Mouse (Mus musculus): ENCODE measurements at regions not wholly inside any gene's neighbourhood (a gene's known extent, or its start where the extent isn't known, plus 50 kb on each side); places are given as distances from the start of the nearest gene placed in this dataset.

GRCm38 (mm10) chr4:84805431-84805830 lies 78.7 kb upstream of the Cntln start:
- Histone ChIP-seq H3K4me2 (replicated peaks; ENCODE audit: low read depth) (no peak overlapping the region), H3K27ac (ENCODE audit: low read depth, low read length) (no peak overlapping the region), H3K9ac (ENCODE audit: low read depth, low read length) (no peak overlapping the region), H3K27me3 (replicated peaks; ENCODE audit: control insufficient read depth, insufficient read depth, low read length) (no peaks in the 10 kb centered on the region), H3K4me1 (replicated peaks; ENCODE audit: control insufficient read depth, insufficient read depth, low read length) (no peaks in the 10 kb centered on the region), H3K9me3 (ENCODE audit: control insufficient read depth) (no peaks in the 10 kb centered on the region), H3K36me3 (ENCODE audit: control insufficient read depth, insufficient read depth) (no peaks in the 10 kb centered on the region), H3K4me3 (ENCODE audit: low read depth, low read length) (no peak overlapping the region)
- TF ChIP-seq CTCF (IDR thresholded peaks at IDR 0.05; ENCODE audit: low read depth): no peak
- no peak for ATAC-seq
- 71% methylated on average over 2 of the region's 2 CpGs for WGBS

DNA sequence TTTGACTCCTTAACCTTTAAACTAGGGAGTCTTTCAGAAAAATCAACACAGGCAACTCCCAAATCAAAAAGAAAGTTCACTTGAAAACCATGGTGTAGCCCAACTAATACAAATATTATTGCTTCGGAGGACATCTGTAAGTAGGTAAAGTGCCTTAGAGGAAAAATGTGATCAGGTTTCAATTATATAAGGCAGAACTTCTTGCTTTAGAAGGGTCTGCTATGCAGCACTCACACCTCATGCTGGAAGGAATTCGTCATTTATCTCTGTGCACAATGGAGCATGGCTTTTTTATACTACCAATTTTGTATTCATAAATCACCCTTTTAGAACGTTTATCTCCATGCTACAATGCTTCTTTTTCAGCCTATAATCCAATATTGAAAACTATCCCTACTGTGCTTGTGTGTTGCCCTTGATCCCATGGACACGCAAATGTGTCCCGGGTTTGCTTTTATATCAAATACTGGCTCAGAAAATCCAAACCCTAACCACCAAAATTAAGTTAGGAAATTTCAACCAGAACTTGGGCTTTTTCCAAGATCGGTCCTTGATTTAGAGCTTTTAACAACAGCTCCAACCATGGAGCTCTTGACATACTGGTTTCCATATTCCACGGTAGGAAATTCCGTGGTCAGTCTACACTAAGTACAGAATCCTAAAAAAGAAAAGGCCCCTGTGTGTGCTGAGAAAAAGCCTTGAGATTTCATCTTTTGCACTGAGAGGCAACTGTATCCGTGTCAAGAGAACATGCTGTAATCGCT lies 90.8 kb upstream of the Cntln start:
- H3K4me1 ChIP-seq (replicated peaks; ENCODE audit: control insufficient read depth, insufficient read depth, low read length): no peaks in the 10 kb centered on the region
- no peak for ATAC-seq
- TF ChIP-seq CTCF (IDR thresholded peaks at IDR 0.05; ENCODE audit: low read depth): no peak
- H3K27me3 ChIP-seq (replicated peaks; ENCODE audit: control insufficient read depth, insufficient read depth, low read length): no peaks in the 10 kb centered on the region
- no peak overlapping the region for H3K4me2 ChIP-seq (replicated peaks; ENCODE audit: low read depth)
- H3K27ac ChIP-seq (ENCODE audit: low read depth, low read length): no peak overlapping the region
- no peaks in the 10 kb centered on the region for H3K9me3 ChIP-seq (ENCODE audit: control insufficient read depth)
- no peaks in the 10 kb centered on the region for H3K36me3 ChIP-seq (ENCODE audit: control insufficient read depth, insufficient read depth)
- H3K9ac ChIP-seq (ENCODE audit: low read depth, low read length): no peak overlapping the region
- no peak overlapping the region for H3K4me3 ChIP-seq (ENCODE audit: low read depth, low read length)
- WGBS: 83% methylated on average over 10 of the region's 10 CpGs

GRCm38 (mm10) chr4:84786583-84786982 lies 97.5 kb upstream of the Cntln start:
- H3K4me2 ChIP-seq (replicated peaks; ENCODE audit: low read depth): no peak overlapping the region

GRCm38 (mm10) chr4:84768161-84768560 lies 93.1 kb upstream of the Bnc2 start:
- peak; percentile 9; the same call in 1 of the 2 replicates for TF ChIP-seq CTCF (IDR thresholded peaks at IDR 0.05; ENCODE audit: low read depth)
- Histone ChIP-seq H3K27ac (ENCODE audit: low read depth, low read length) (no peak overlapping the region), H3K4me1 (replicated peaks; ENCODE audit: control insufficient read depth, insufficient read depth, low read length) (no peaks in the 10 kb centered on the region), H3K4me2 (replicated peaks; ENCODE audit: low read depth) (peak overlapping the region; percentile 39; the same call in 1 of the 2 replicates), H3K27me3 (replicated peaks; ENCODE audit: control insufficient read depth, insufficient read depth, low read length) (no peaks in the 10 kb centered on the region), H3K36me3 (ENCODE audit: control insufficient read depth, insufficient read depth) (no peaks in the 10 kb centered on the region), H3K4me3 (ENCODE audit: low read depth, low read length) (no peak overlapping the region), H3K9ac (ENCODE audit: low read depth, low read length) (no peak overlapping the region), H3K9me3 (ENCODE audit: control insufficient read depth) (no peaks in the 10 kb centered on the region)
- no peak for ATAC-seq
- WGBS: 7% methylated on average over 11 of the region's 11 CpGs

More at GRCm38 (mm10) chr4:84786583-84786982, 97.5 kb upstream of the Cntln start:
- ATAC-seq: no peak
- Histone ChIP-seq H3K4me1 (replicated peaks; ENCODE audit: control insufficient read depth, insufficient read depth, low read length) (no peaks in the 10 kb centered on the region), H3K4me3 (ENCODE audit: low read depth, low read length) (no peak overlapping the region), H3K9me3 (ENCODE audit: control insufficient read depth) (no peaks in the 10 kb centered on the region), H3K27me3 (replicated peaks; ENCODE audit: control insufficient read depth, insufficient read depth, low read length) (no peaks in the 10 kb centered on the region), H3K9ac (ENCODE audit: low read depth, low read length) (no peak overlapping the region), H3K27ac (ENCODE audit: low read depth, low read length) (no peak overlapping the region), H3K36me3 (ENCODE audit: control insufficient read depth, insufficient read depth) (no peaks in the 10 kb centered on the region)
- WGBS: 54% methylated on average over 6 of the region's 6 CpGs
- TF ChIP-seq CTCF (IDR thresholded peaks at IDR 0.05; ENCODE audit: low read depth): no peak

GRCm38 (mm10) chr4:84766708-84767425 lies 91.8 kb upstream of the Bnc2 start:
- Histone ChIP-seq H3K36me3 (ENCODE audit: control insufficient read depth, insufficient read depth) (no peaks in the 10 kb centered on the region), H3K27ac (ENCODE audit: low read depth, low read length) (no peak overlapping the region), H3K4me3 (ENCODE audit: low read depth, low read length) (no peak overlapping the region), H3K4me2 (replicated peaks; ENCODE audit: low read depth) (no peak overlapping the region), H3K27me3 (replicated peaks; ENCODE audit: control insufficient read depth, insufficient read depth, low read length) (no peaks in the 10 kb centered on the region), H3K9me3 (ENCODE audit: control insufficient read depth) (no peaks in the 10 kb centered on the region), H3K9ac (ENCODE audit: low read depth, low read length) (no peak overlapping the region), H3K4me1 (replicated peaks; ENCODE audit: control insufficient read depth, insufficient read depth, low read length) (no peaks in the 10 kb centered on the region)
- no peak for TF ChIP-seq CTCF (IDR thresholded peaks at IDR 0.05; ENCODE audit: low read depth)
- WGBS: 78% methylated on average over 11 of the region's 11 CpGs
- no peak for ATAC-seq

DNA sequence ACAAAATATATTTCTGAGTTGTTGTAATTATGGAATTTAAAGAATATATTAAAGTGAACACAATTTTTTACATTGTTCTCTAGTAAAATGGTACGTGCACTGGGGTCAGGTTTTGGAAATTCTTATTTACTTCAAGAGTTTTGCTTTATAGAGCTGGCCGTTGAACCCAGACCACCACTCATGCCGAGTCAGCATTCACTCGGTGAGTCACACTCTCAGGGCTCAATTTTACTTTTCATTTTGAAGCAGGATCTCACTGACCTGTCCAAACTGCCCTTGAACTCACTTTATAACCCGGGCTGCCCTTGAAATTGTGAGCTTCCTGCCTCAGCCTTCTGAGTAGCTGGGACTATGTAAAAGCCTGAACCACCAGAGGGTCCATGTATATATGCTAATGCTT lies 82.1 kb upstream of the Bnc2 start:
- Histone ChIP-seq H3K4me3 (ENCODE audit: low read depth, low read length) (no peak overlapping the region), H3K27me3 (replicated peaks; ENCODE audit: control insufficient read depth, insufficient read depth, low read length) (no peaks in the 10 kb centered on the region), H3K9ac (ENCODE audit: low read depth, low read length) (no peak overlapping the region), H3K4me2 (replicated peaks; ENCODE audit: low read depth) (no peak overlapping the region), H3K36me3 (ENCODE audit: control insufficient read depth, insufficient read depth) (no peaks in the 10 kb centered on the region), H3K9me3 (ENCODE audit: control insufficient read depth) (no peaks in the 10 kb centered on the region), H3K4me1 (replicated peaks; ENCODE audit: control insufficient read depth, insufficient read depth, low read length) (no peaks in the 10 kb centered on the region), H3K27ac (ENCODE audit: low read depth, low read length) (no peak overlapping the region)
- WGBS: 88% methylated on average over 5 of the region's 5 CpGs
- no peak for ATAC-seq
- TF ChIP-seq CTCF (IDR thresholded peaks at IDR 0.05; ENCODE audit: low read depth): no peak
